Mouse (Mus musculus) olfactory bulb, adult 2 months (tissue): ENCODE measurements around the gene Grik3.

ENCODE experiments used
- CTCF ChIP-seq: fragments of 200-500 bp; IDR thresholded peaks from 2 replicates; pipeline ENCODE4 v1.5.1; 2012; ENCODE audit warnings: low read depth, mild to moderate bottlenecking, low read length, moderate library complexity; ENCODE audit not compliant: insufficient read depth
- POLR2A ChIP-seq: fragments of 200-500 bp; IDR thresholded peaks from 2 replicates; pipeline ENCODE4 v1.6.1; 2012; ENCODE audit warnings: mild to moderate bottlenecking, low read depth, low read length, moderate library complexity; ENCODE audit not compliant: insufficient read depth

GRCm38 (mm10) chr4:125665955-125666354, 175.5 kb downstream of the Grik3 start:
- TF ChIP-seq CTCF, result no peak
- TF ChIP-seq POLR2A, result no peak
